ENCODE assay signal across 19 mouse cellular contexts in the genomic region with DNA sequence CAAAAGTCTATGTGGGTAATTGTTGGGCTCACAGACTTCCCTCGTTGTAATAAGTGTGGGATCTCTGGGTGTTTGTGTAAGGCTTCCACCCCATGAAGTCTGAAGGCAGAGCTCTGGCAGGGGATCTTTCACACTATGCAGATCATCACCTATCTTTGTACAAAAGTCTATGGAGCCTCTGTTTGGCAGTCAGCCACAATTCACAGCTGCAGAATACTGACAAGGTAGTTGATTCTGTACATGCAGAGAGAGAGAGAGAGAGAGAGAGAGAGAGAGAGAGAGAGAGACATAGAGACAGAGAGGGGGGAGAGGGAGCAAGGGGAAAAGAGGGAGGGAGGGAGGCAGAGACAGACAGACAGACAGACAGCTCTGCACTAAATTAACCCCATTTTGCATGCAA. TPM values are rescaled to one million over a fixed set of nuclear protein-coding genes. Genes with fewer than 3 reads are reported as not detected.
"Had no signal": no experiment of that assay in that cellular context is flagged by ENCODE, and none has a peak within 500 bp of the region (broad histone marks: within the 10 kb centered on the region; RNA-seq: fewer than 3 reads in every experiment).

No protein-coding gene starts in this region.

- H3K4me1 ChIP-seq: limb, embryonic 12.5 days; liver, embryonic 13.5 days; megakaryocyte, embryonic 14.5 days; midbrain, embryonic 13.5 days; neural tube, embryonic 13.5 days; stomach, embryonic 15.5 days had no signal

- H3K4me2 ChIP-seq: limb, embryonic 12.5 days; liver, embryonic 13.5 days; lung, embryonic 15.5 days; midbrain, embryonic 13.5 days; neural tube, embryonic 13.5 days; stomach, embryonic 15.5 days had no signal

- H3K36me3 ChIP-seq: limb, embryonic 12.5 days; liver, embryonic 13.5 days; lung, embryonic 15.5 days; midbrain, embryonic 13.5 days; neural tube, embryonic 13.5 days; stomach, embryonic 15.5 days had no signal

- DNase-seq: kidney, postnatal 36 days; layer of hippocampus, adult 9-11 months; layer of hippocampus, postnatal 36 days; liver; liver, embryonic 13.5 days; liver, postnatal 0 days; lung, postnatal 14 days; retina, postnatal 1 day; right cerebral cortex, postnatal 14 days; thymus, adult 2 months; thymus, postnatal 25 days had no signal

- H3K27me3 ChIP-seq: limb, embryonic 12.5 days; liver, embryonic 13.5 days; lung, embryonic 15.5 days; megakaryocyte, embryonic 14.5 days; midbrain, embryonic 13.5 days; neural tube, embryonic 13.5 days; stomach, embryonic 15.5 days had no signal

- H3K4me3 ChIP-seq: limb, embryonic 12.5 days; liver, embryonic 13.5 days; lung, embryonic 15.5 days; megakaryocyte, embryonic 14.5 days; midbrain, embryonic 13.5 days; neural tube, embryonic 13.5 days; stomach, embryonic 15.5 days had no signal

- H3K9me3 ChIP-seq: limb, embryonic 12.5 days; liver, embryonic 13.5 days; lung, embryonic 15.5 days; megakaryocyte, embryonic 14.5 days; midbrain, embryonic 13.5 days; neural tube, embryonic 13.5 days; stomach, embryonic 15.5 days had no signal

- H3K9ac ChIP-seq: limb, embryonic 12.5 days; liver, embryonic 13.5 days; liver, postnatal 0 days; lung, embryonic 15.5 days; midbrain, embryonic 13.5 days; neural tube, embryonic 13.5 days; stomach, embryonic 15.5 days had no signal

- ATAC-seq: liver, postnatal 0 days; midbrain, embryonic 13.5 days had no signal

- H3K27ac ChIP-seq: kidney, postnatal 0 days; limb, embryonic 12.5 days; liver, embryonic 13.5 days; lung, embryonic 15.5 days; macrophage; midbrain, embryonic 13.5 days; neural tube, embryonic 13.5 days; stomach, embryonic 15.5 days had no signal

RNA-seq across cellular contexts. Expression of a gene that starts 15.0 kb away (rescaled TPM):
- polyA plus RNA-seq: macrophage had no signal
